Mouse (Mus musculus) forebrain, embryonic 12.5 days (tissue): ENCODE measurements around the gene Rxrg. TPM values are rescaled to one million over a fixed set of nuclear protein-coding genes. Genes with fewer than 3 reads are reported as not detected.

ENCODE experiments used
- polyA plus RNA-seq: library from polyadenylated mRNA; unstranded; fragments of >200 nt; fragmentation: Nextera tagmentation; extraction: Ambion mirVana; gene quantifications from 2 replicates; pipeline ENCODE4 v1.2.1, GENCODE M21; 2016

Rxrg gene
- polyA plus RNA-seq, 1 experiment from 2014 or later: 3.8 TPM

Other genes with a start within 250 kb of the Rxrg start
- gene Aldh9a1, start 248.4 kb upstream of the Rxrg start, polyA plus RNA-seq: 33.0 and 35.7 TPM in 2 replicates
- 37.9 TPM in 2 replicates for gene Mgst3, start 204.5 kb upstream of the Rxrg start, polyA plus RNA-seq
- not detected in 2 replicates for gene Lrrc52, start 131.6 kb upstream of the Rxrg start, polyA plus RNA-seq
- 7.0 and 7.7 TPM in 2 replicates for gene Lmx1a, start 90.9 kb downstream of the Rxrg start, polyA plus RNA-seq